Mouse (Mus musculus): Measurements from ENCODE around the gene Rnf157.
"Not testable (repeated sequence)": the region's sequence is repeated elsewhere in the genome, so short reads cannot be mapped to it uniquely, and the experiment has no call there.

Rnf157 gene

DNA sequence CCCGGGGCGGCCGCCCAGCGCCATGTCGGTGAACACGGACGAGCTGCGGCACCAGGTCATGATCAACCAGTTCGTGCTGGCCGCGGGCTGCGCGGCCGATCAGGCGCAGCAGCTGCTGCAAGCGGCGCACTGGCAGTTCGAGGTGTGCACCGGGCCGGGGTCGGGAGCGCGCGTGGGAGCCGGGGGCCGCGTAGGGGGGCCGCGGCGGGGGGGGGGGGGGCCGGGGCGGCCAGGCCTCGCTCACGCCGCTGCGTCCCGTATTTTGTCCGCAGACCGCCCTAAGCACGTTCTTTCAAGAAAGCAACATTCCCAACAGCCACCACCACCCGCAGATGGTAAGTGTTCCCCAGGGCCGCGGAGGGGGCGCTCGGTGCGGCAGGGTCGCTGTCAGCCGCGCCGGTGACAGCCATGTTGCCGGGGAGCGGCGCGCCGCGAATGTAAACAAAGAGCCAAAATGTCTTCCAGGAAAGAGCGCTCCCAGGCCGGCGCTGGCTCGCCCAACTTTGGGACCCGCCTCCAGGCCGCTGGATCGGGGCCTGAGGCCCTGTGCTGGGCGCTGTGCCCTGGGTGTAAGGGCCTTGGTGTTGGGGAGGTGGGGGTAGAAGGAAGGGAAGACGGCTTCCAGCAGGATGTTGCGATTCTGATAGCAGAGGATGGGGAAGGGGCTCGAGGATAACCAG, 21.6 kb upstream of the Rnf157 start:
- DNase-seq (ENCODE audit: extremely low spot score): peak; percentile 76

DNA sequence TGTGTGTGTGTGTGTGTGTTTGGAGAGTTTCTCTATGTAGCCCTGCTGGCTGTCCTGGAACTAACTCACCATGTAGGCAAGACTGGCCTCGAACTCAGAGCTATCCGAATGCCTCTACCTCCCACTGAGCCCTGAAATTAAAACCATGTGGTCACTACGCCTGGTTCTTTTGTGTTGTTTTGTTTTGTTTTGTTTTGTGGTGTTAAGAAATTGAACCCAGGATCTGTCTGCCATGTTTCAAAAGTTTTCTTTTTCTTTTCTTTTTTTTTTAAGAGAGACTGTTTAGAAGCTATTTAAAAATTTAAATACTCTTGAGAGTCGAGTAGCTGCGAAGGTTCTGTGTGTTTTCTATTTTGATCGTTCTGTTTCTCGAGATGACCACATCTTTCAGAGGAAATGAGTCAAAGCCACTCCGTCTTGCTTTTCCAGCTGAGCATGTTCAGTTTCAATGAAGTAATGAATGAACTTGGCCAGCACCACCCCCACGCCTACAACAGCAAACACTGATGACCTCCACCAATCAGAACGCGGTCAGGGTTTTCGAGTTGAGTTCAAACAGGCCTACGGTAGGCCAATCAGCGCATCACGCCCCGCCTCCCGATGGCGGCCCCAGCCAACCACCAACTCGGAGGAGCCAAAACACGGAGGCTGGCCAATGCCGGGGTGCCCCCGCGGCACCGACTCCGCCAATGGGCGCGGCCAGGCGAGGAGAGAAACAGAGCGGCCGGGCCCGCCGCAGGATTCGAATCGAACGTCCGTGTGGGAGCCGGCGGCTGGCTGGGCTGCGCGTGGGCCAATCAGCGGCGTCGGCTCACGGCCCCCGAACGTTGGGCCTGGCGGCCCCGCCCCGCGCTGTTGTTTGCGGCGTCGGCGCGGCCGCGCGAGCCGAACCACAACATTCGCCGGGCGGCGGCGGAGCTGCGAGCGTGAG, 20.8 kb upstream of the Rnf157 start, which contains the start of gene Ubald2:
Gene Ubald2 (plus strand): TSS at position 739 of the 931 bp plus-strand sequence.
- DNase-seq (ENCODE audit: extremely low spot score): peak; percentile 99

DNA sequence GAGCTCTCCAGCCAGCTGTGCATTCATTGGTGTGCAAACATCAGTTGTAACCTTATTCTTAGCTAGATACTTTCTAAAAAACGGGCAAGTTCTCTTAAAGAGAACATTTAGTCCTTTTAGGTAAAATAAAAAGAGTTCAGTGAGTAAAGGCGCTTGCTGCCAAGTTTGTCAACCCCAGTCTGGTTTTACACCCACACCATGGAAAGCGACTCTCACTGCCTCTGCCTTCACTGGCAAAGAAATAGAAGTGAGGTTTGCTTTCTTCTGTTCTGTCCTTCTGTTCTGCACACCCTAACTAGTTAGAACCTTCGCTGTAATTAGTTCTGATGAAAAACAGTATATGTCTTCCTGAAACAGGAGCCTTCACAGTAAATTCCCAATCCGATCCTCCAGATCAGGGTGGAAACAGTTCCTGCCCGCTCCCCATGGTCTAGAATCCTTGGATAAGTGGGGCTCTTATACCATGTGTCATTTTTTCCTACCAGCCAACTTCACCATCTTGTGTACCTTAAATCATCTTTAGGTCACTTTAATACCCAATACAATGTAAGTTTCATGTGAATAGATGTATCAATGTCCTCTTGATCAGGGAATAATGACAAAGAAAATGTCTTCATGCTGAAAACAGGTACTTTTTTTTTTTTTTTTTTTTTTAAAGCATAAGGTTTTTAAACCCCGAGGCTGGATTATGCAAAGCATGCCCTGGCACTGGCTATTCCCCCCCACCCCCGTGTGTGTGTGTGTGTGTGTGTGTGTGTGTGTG, 19.9 kb upstream of the Rnf157 start:
- no peak for DNase-seq (ENCODE audit: extremely low spot score)

DNA sequence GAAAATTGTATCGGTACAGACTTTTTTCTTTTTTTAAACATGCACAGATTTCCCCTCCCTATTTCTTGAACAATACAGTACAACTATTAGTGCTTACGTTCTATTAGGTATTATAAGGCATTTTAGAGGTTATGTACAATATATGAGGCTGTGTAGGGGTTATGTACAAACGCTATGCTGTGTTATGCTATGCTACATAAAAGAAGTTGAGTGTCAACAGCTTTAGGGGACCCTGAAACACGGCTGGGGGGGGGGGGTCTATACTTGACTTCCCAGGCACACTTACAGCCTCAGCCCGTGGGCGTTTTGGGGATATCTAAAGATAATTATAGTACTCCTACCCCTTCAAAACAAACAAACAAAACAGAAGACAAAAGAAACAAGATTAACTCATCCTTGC, 19.3 kb upstream of the Rnf157 start:
- no peak for DNase-seq (ENCODE audit: extremely low spot score)

DNA sequence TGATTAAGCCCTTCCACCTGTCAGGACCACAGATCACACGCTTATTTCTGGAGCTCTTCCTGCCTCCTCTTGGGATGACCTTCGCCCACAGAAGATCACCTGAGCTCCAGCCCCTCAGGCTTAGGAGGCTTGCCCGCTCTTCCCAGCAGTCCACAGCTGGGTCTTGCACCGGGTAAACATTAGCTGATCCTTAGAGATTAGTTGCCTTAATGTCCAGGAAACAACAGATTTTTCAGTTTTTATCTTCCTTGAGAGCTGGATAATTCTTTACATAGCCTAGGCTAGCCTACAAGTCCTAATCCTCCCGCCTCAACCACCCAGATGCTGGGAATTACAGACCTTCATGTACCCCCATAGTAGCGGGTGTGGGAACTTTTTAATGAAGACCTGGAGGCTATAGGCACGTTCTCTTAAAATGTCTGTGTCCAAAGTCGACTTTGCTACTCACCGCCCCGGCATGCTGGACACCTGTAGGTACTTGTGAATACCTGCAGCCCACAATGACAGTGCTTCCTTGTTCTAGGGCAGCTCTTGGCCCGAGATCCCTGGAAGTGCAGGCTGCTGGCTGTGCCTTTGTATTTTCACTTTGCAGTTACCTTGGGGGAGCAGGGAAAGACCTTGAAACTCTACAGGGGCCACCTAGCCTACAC, 18.7 kb upstream of the Rnf157 start:
- DNase-seq (ENCODE audit: extremely low spot score): no peak

DNA sequence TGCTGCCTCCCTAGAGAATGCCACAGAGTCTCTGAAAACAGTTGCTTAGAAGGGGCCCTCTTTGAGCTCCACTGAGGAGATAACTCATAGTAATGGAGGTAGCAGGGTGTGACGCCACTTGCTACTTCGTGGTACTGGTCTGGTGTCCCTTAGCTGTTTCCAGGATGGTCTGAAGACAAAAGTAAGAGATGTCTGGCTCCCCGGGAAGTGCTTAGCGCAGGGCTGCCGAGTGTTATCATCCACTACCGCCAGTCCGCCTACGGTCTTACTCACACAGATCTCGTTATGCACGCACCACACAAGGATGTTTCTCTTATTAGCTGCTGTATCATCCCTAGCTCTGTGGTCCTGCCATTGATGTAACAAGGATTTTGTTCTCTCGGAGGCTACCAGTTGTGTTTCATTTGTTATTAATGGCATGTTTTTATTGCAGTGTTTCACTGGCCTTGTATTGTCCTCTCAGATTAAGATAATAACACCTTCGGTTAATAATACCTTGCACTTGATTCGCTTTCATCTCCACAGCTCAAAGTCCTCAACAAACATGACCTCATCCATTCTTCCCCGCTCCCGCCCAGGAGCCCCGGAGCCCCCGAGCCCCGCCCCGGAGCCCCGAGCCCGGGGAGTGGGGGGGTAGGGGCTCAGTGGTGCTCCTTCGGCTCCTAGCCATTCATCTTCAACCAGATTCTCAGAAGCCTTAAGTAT, 18.0 kb upstream of the Rnf157 start:
- no peak for DNase-seq (ENCODE audit: extremely low spot score)

DNA sequence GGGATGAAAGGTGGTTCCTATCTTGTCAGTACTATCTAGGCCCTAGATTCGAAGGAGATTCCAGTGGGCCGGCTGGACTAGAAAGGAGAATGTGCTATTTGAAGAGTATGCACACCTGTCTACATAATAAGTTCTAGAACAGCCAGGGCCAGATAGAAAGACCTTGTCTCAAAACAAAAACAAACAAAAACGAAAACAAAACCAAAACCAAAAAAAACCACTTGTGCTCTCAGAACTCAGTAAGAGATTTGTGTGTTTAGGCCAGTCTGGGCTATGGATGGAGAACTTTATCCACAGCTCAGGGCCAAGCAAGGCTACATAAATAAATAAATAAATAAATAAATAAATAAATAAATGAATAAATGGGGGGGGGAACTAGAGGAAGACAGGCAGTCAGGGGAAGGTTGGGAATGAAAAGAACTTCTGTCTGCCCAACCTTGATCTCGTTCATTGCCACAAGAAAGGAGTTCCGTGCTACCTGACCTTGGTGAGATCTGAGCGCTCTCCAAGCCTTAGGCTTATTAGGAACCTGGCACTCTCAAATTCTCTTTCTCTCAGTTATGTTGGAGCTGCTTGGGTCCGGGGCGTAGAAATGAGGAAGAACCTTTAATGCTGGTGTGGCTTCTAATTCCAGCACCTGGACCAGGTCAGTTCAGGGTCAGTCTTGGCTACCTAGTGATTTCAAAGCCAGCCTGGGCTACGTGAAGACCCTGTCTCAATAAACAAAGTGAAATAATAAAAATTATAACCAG, 17.2 kb upstream of the Rnf157 start:
- DNase-seq (ENCODE audit: extremely low spot score): no peak

DNA sequence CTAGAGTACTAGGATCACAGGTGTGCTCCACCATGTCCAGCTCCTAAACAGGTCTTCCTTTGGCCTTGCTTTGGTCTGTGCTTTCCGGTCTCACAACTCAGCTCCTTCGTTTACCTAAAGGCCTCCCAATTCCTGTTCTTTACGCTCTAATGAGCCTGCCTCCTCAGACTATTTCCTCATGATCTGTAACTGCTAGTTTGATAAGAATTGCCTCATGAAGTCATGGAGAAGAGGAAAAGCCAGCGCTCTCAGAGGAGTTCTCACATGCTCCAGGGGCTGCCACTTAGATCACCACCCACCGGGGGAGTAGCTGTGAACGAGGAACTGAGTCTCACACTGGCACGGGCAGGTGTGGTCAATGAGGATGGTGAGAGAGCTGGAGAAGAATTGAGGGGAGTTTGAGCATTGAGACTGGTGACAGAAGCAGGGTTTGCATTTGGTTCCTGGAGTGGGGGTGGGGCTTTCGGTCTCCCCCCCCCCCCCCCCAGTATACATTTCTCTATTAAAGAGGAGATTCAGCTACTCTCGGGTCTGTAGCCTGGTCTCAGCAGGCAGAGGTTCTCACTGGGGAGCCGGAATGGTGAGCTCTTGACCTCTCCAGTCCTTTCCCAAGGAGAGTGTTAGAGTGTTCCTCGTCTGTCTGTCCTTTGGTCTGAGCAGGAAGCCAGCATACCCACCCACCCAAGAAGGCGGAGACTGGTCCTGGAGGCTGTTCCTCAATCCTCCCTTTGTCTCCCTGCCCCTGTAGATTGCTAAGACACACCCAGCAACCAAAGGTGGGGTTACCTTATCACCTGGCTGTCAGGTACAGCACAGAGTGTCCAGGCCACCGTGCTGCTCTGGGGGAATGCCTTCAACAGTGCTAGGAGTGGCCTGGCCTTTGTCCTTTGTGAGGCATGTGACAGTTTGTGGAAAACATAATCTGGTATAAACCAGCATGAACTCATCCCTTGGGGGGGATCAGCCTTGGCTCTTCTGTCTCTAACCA, 16.3 kb upstream of the Rnf157 start:
- DNase-seq (ENCODE audit: extremely low spot score): no peak

DNA sequence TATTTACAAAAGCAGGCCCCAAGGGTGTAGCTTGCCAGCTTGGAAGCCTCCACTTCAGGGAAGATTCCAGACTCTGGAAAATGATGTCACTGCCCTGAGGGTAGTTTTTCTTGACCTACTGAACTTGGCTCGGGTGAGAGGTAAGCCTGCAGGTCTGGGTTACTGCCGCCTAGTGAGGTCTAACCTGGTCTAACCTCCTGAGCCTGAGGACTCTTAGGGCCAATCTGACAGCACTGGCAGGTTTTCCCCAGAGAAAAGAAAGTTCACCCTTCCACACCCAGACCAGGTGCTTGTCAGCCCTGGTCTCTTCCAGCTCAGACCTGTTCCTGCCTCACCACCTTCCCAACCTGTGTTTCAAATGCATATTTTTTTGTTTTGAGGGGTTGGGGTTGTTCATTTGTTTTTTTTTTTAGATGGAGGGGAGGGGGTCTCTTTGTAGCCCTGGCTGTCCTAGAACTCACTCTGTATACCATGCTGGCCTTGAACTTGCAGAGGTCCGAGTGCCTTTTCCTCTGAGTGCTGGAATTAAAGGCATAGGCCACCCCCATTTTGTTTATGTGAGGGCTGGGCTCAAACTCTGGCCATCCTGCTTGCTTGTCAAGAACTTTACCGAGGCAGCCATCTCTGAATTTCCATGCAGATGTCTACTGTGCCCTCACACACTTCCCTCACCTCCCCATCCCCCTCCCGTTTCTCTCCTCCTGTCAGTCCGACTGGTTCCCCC, 14.2 kb upstream of the Rnf157 start:
- DNase-seq (ENCODE audit: extremely low spot score): no peak

DNA sequence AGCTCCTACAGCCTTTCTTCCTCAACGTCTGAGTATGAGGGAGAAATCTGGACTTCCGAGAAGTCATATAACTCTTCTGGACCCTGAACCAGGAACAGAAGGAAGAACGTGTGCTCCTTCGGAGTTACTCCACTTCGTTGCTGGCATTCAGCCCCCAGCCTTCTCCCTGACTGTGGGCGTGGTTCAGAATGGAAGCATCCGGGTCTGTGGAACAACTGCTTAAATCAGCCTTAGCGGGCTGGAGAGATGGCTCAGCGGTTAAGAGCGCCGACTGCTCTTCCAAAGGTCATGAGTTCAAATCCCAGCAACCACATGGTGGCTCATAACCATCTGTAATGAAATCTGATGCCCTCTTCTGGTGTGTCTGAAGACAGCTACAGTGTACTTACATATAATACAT, 13.5 kb upstream of the Rnf157 start:
- not testable (repeated sequence) for DNase-seq (ENCODE audit: extremely low spot score)

DNA sequence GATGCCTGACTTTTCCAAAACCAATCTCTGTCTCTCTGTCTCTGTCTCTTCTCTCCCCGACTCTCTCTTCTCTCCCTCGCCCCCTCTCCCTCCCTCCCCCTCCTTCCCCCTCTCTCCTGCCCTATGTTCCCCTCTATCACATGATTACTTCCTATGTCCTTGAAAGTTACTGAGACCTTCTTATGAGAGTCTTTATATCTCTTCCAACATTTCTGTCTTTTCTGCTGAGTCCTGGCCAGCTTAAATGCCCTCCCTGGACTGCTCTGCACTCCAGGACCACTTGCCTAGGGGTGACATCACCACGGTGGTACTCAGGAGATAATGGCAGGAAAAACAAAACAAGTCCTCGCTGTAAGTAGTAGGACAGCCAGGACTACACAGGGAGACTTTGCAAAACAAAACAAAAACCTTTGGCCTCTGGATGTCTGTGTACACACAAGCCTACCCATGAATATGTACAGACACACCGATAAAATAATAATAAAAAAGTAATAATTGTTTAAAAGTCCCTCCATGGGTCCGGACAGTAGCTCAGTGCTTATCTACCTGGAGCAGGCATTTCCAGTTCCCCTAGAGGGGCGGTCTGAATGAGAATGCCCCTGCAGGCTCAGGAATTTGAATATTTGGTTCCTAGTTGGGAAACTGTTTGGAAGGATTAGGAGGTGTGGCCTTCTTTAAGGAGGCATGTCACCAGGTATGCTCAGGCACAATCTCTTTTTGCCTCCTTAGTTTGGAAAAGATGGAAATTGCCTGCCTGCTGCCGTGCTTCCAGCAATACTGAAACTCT, 12.0 kb upstream of the Rnf157 start:
- DNase-seq (ENCODE audit: extremely low spot score): no peak

DNA sequence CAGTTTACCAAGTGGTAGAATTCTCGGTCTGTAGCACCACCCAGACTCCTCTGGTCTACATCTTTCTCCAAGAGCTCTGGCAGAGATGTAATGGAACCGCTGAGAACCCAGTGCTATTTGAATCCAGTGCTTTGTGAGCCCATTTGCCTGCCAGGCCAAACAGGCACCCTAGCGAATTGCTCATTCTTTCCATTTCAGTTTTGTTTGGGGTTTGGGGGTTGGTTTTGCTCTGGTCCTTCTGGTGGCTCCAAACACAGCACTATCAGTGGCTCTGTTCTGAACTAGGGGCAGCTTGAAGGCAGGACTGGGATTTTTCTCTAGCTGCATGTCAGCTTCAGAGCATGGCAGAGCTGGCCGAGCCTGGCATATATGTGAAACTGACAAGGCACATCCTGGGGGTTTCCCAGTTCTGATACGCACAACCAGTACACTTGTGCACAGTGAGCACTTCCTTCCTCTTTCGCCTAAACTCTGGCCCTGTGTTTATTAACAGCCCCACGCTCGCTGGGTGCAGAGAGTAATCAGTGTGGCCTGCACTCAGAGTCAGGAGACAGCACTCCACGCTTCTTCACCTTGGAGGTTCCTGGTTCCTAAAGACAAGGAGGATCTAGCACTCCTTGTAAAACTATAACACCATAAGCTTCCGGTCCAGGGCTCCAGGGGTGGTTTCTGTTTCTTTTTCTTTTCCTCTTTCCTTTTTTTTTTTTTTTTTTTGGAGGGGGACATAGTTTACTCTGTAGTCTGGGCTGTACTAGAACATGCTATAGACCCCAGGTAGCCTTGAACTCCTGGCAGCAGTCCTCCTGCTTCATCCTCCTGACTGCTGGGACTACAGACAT, 11.2 kb upstream of the Rnf157 start:
- no peak for DNase-seq (ENCODE audit: extremely low spot score)

DNA sequence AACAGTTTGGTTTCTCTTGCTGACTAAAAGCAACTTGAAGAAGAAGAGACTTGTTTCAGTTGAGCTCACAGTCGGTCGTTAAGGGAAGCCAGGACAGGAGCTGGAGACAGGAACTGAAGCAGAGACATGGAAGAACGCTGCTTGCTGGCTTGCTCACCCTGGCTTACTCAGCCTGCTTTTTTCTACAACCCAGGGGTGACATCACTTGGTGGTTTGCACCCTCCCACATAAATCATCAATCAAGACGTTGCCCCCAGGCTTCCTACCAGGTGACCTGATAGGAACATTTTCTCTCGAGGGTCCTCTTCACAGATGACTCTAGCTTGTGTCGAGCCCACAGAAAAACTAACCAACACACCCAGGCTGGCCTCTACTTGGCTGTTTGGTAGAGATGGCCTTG, 10.4 kb upstream of the Rnf157 start:
- no peak for DNase-seq (ENCODE audit: extremely low spot score)

DNA sequence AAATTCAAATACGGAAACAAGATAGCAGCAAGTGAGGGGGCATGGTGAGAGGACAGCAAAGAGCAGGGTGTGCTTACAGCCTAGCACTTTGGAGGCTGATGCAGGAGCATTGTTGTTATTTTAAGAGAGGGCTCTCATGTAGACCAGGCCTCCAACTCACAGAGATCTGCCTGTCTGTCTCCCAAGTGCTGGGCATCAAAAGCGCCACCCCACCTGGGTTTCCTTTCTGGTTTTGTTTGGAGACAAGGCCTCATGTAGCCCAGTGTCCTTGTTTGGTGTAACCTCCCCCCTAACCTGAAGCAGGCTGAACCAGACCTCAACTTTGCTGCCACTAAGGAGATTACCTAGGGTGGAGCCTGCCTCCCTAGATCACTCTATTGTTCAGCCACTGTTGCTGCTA, 9.7 kb upstream of the Rnf157 start:
- no peak for DNase-seq (ENCODE audit: extremely low spot score)

DNA sequence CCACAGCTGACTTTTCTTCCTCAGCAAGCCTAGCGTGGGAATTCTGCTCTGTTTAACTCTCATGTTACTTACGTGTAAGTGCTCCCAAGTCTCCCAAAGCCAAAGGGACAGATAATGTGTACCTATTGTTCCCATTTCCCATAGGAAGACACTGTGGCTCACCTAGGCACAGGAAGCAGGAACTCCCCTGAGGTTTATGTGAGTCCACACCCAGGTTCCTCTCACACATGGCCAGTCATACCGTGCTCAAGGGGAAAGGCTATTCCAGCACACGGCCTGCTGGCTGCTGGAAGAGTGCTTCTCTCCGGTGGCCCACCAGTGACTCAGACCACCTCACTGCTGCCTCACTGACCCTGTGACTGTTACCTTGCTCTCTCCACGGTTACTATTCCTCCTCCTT, 8.3 kb upstream of the Rnf157 start:
- no peak for DNase-seq (ENCODE audit: extremely low spot score)

DNA sequence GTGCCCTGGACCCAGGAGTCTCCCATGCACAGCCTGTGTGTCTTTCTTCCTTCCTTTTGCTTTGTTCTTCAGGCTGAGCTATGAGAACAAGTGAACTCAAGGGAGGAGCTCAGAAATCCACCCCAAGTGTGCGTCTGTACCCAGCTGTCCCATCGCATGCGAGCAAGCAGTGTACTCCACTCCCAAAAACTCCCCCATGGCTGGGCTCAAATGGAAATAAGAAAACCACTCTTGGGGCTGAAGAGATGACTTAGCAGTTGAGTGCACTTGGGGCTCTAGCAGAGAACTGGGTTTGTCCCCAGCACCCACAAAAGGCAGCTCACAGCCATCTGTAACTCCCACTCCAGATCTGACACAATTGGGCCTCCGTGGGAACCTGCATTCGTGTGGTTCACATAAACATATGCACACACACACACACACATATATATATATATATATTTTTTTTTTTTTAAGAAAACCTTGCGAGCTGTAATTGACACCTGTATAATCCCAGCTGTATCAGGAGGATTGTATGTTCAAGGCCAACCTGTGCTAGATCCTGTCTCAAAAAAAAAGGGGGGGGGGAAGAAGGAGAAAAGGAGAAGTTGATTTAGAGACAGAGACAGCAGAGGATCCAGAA, 6.1 kb upstream of the Rnf157 start:
- DNase-seq (ENCODE audit: extremely low spot score): no peak

All from embryo, embryonic 9.5 days (tissue).